Mouse (Mus musculus) lung, postnatal 0 days (tissue): ENCODE data around the gene Hps3. TPM values are rescaled to one million over a fixed set of nuclear protein-coding genes. Genes with fewer than 3 reads are reported as not detected.
A peak's percentile ranks its signal among the peaks of the same experiment; 100 is the strongest.
"Not testable (repeated sequence)": the region's sequence is repeated elsewhere in the genome, so short reads cannot be mapped to it uniquely, and the experiment has no call there.

Experiments
- ATAC-seq: fragments of 200-750 bp; cut with Nextera tagmentation; 2 replicates; pipeline ENCODE4 v1.8.0; 2017; ENCODE audit warnings: moderate library complexity
- DNase-seq: peaks from one replicate; pipeline ENCODE4 v3.0.0-alpha.2; 2016; ENCODE audit warnings: low spot score
- H3K27ac ChIP-seq: fragments of 300-500 bp; sonication (generic); 2 replicates; pipeline ENCODE4 v1.5.1; 2014; ENCODE audit warnings: antibody characterized with exemption, mild to moderate bottlenecking, low read length, mixed read lengths
- H3K27me3 ChIP-seq: fragments of 300-500 bp; sonication (generic); replicated peaks from 2 replicates; pipeline ENCODE4 v1.6.1; 2014; ENCODE audit warnings: low read length, mixed read lengths; ENCODE audit not compliant: insufficient read depth
- H3K36me3 ChIP-seq: fragments of 300-500 bp; sonication (generic); 2 replicates; pipeline ENCODE4 v1.6.1; 2014; ENCODE audit warnings: low read length, mixed read lengths; ENCODE audit not compliant: insufficient read depth
- H3K4me1 ChIP-seq: fragments of 300-500 bp; sonication (generic); 2 replicates; pipeline ENCODE4 v1.6.1; 2014; ENCODE audit warnings: antibody characterized with exemption, low read depth, low read length, mixed read lengths; ENCODE audit not compliant: insufficient read depth
- H3K4me2 ChIP-seq: fragments of 300-500 bp; sonication (generic); replicated peaks from 2 replicates; pipeline ENCODE4 v1.6.1; 2014; ENCODE audit warnings: low read depth, mild to moderate bottlenecking, low read length, moderate library complexity, mixed read lengths
- H3K4me3 ChIP-seq: fragments of 300-500 bp; sonication (generic); 2 replicates; pipeline ENCODE4 v1.5.1; 2014; ENCODE audit warnings: low read depth, low read length
- H3K9ac ChIP-seq: fragments of 300-500 bp; sonication (generic); replicated peaks from 2 replicates; pipeline ENCODE4 v1.6.1; 2014; ENCODE audit warnings: low read depth, mild to moderate bottlenecking
- H3K9me3 ChIP-seq: fragments of 300-500 bp; sonication (generic); 2 replicates; pipeline ENCODE4 v1.6.1; 2016; ENCODE audit warnings: low read length, mixed read lengths
- CTCF ChIP-seq: IDR thresholded peaks from 2 replicates; pipeline ENCODE4 v1.5.1; 2016; ENCODE audit warnings: antibody characterized with exemption, mild to moderate bottlenecking
- EP300 ChIP-seq: IDR thresholded peaks from 2 replicates; pipeline ENCODE4 v1.6.1; 2016; ENCODE audit warnings: antibody characterized with exemption, mild to moderate bottlenecking, control low read depth
- WGBS: fragments of 180-500 bp; shearing (Covaris S2); extraction: QIAGEN DNeasy Blood & Tissue Kit; methylation state at CpG from one replicate; pipeline ENCODE4 v1.1.7; 2014; 5-methylcytosine and 5-hydroxymethylcytosine counted together
- polyA plus RNA-seq: library from polyadenylated mRNA; unstranded; fragments of >200 nt; fragmentation: Nextera tagmentation; extraction: Ambion mirVana; gene quantifications from 2 replicates; pipeline ENCODE4 v1.2.1, GENCODE M21; 2015

The Hps3 gene
- polyA plus RNA-seq, result 10.1 and 10.8 TPM in 2 replicates

DNA sequence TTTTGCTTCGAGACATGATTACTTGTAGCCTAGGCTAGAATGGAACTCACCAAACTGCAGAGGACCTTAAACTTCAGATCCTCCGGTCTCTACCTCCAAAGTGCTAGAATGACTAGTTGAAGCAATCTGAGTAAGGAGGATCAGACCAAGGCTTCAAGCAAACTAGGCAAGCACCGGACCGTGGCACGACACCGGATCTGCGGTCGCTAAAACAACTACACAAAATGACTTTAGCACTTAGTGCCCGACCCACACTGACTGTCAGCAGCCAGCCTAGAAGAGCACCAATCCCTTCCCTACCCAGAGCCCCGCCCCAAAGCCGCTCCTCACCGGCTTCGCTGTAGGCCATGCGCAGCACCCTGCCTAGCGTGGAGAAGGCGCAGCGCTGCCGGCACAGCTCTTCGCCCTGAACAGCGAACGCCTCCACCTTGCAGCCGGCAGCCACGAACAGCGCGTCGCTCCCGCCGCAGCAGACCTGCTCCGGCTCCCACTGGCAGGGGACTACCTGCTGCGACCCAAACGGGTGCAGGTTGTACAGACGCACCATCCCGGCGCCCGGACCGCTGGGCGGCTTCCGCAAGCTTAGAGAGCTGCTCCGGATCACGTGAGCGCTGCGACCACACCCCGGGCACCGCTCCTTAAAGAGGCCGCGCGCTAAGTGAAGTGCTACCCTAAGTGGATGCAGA lies at the start of gene Hps3:
Gene Hps3, minus strand, starts transcription at position 597 of the 686 bp plus-strand sequence.
- no peaks in the 10 kb centered on the region for H3K36me3 ChIP-seq
- no peak for TF ChIP-seq EP300
- no peak; the same call in 1 of the 2 replicates for TF ChIP-seq CTCF
- WGBS, result 0% methylated on average over 41 of the region's 47 CpGs
- H3K9me3 ChIP-seq, result no peaks in the 10 kb centered on the region
- peak within 1 kb of the TSS; percentile 79 for H3K4me3 ChIP-seq
- no peaks in the 10 kb centered on the region for H3K27me3 ChIP-seq
- peaks cover 3% of the 10 kb centered on the region; the same call in 1 of the 2 replicates for H3K4me1 ChIP-seq
- peak within 1 kb of the TSS; percentile 68 for H3K4me2 ChIP-seq
- peak; percentile 93 for DNase-seq
- peak within 1 kb of the TSS; percentile 45; the same call in 1 of the 2 replicates for H3K9ac ChIP-seq
- peak within 1 kb of the TSS; percentile 77 for H3K27ac ChIP-seq
- peak; percentile 99 for ATAC-seq

DNA sequence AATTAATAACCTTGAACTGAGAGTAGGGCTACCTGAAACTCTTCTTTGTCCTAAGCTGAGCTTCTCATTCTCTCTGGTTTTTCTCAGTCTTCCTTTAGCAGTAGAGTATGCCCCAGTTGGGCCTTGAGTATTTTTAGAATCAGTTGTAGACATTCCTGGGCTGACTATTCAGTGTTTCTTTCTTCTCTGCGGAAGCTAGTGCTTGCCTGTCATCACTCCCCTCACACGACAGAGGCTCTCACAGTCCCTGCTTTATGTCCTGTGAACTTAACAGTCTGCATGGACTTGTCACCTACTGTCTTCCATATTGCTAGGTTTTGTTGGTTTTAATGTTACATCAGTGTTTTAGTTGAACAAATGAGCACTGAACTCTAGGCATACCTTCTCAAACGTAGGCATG lies 47.0 kb upstream of the Hps3 start:
- DNase-seq (no peak), ATAC-seq (no peak)
- Histone ChIP-seq H3K4me1 (no peaks in the 10 kb centered on the region), H3K4me3 (no peak overlapping the region), H3K27me3 (no peaks in the 10 kb centered on the region), H3K27ac (no peak overlapping the region), H3K9me3 (no peaks in the 10 kb centered on the region), H3K36me3 (peaks cover 14% of the 10 kb centered on the region; the same call in 1 of the 2 replicates), H3K9ac (no peak overlapping the region), H3K4me2 (no peak overlapping the region)
- TF ChIP-seq CTCF, result no peak
- TF ChIP-seq EP300, result no peak
- WGBS, result 60% methylated on average over 3 of the region's 3 CpGs

DNA sequence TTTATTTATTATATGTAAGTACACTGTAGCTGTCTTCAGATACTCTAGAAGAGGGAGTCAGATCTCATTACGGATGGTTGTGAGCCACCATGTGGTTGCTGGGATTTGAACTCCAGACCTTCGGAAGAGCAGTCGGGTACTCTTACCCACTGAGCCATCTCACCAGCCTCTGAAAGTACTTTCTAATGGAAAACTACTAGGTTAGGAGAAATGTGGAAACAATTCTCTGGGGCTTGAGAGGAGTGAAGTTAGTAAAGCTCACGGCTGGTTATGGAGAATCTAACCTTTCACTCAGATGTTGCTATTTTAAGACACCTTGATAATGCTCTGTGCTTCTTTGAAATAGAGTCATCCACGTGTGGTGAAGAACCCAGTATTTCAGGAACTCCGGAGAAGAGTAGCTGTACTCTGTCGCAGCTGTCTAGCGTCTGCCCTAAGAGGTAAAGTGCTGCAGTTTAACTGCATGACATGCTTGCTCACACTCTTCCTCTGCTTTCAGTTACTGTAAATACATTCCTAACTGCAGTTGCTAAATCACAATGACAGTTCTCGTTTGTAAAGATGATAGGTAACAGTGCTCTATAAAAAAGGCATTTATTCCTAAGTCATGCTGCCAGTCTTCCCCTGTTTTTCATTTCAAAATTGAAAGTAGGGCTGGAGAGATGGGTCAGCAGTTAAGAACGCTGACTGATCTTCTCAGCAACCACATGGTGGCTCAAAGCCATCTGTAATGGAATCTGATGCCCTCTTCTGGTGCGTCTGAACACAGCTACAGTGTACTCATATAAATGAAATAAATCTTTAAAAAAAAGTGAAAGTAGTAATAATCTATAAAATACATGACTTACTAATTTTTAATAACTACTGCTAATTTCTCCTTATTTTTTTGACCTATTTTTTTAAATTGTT lies 41.3 kb upstream of the Hps3 start:
- no peaks in the 10 kb centered on the region for H3K9me3 ChIP-seq
- no peak overlapping the region for H3K9ac ChIP-seq
- TF ChIP-seq CTCF, result peak; percentile 64
- no peak for TF ChIP-seq EP300
- no peak overlapping the region for H3K27ac ChIP-seq
- H3K4me3 ChIP-seq, result no peak overlapping the region
- H3K4me1 ChIP-seq, result no peaks in the 10 kb centered on the region
- no peak overlapping the region for H3K4me2 ChIP-seq
- no peaks in the 10 kb centered on the region for H3K27me3 ChIP-seq
- DNase-seq, result peak; percentile 28
- peaks cover 4% of the 10 kb centered on the region; the same call in 1 of the 2 replicates for H3K36me3 ChIP-seq
- no peak for ATAC-seq
- WGBS, result 83% methylated on average over 11 of the region's 11 CpGs

DNA sequence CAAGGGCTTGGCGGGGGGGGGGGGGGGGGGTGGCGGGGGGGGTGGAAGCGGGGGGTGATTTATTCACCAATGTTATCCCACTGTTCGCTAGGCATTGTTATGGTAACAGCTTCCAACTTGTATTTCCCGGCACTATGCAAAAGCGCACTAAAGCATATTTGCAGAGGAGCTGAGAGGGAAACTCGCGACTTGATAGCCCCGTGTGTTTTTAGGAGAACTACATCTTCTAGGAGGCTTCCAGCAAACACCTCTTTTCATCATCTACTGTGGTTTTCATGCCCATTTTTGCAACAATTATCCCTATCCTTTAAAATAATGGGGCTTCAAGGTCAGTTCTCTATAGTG lies 23.1 kb upstream of the Hps3 start:
- TF ChIP-seq EP300 (no peak), CTCF (no peak)
- H3K27ac ChIP-seq, result no peak overlapping the region
- H3K27me3 ChIP-seq, result no peaks in the 10 kb centered on the region
- no peaks in the 10 kb centered on the region; the same call in 1 of the 2 replicates for H3K4me1 ChIP-seq
- H3K4me3 ChIP-seq, result peak overlapping the region; percentile 80
- H3K4me2 ChIP-seq, result peak overlapping the region; percentile 67
- peak overlapping the region; percentile 34; the same call in 1 of the 2 replicates for H3K9ac ChIP-seq
- no peaks in the 10 kb centered on the region for H3K9me3 ChIP-seq
- H3K36me3 ChIP-seq, result 0 out of 2 replicates have a peak, but pooled peaks cover 3% of the 10 kb centered on the region
- ATAC-seq, result no peak
- DNase-seq, result peak; percentile 43
- 0% methylated on average over 6 of the region's 9 CpGs for WGBS

DNA sequence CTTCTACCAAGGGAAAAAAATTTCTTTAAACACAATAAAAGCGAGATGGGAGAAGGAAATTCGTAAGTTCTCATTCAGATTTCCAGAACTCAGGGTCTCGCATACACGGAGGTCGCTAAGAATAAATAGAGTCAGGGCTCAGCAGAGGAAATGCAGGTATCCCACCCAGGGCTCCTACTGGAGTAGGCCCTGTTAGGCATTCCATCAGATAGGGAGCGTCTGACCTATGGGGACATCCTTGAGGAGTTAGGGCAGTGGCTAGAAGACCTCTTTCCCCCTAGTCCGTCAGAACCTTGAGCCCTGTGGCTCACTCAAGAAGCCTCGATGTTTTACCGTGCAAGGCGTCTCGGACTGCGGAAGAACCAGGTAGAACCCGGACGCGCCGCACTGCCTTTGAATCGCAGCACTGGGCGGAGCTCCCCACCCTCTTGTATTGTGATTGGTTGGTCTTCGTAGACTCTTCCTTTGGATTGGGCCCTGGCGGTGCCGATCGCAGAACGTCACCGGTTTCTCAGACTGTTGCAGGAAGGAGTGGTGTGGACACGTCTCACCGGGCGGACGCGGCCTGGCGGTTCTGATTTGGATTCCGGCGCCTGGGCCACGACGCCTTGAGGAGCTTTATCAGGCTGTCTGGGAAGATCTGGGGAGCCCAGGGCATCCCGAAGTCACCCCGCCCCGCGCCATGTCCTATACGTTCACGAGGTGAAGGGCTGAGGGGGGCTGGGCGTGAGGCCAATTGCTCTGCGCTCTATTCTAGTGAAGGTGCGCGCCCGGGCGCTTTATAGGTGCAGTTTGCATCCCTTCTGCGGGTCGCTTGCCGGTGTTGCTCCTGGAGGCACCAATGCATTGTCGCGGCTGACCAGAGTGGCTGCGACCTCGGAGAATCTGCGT lies 22.4 kb upstream of the Hps3 start, which contains the start of gene Hltf:
Gene Hltf, plus strand, starts transcription at position 506 of the 891 bp plus-strand sequence.
- Histone ChIP-seq H3K27ac (peak within 1 kb of the TSS; percentile 82), H3K4me1 (no peaks in the 10 kb centered on the region; the same call in 1 of the 2 replicates), H3K9ac (peak within 1 kb of the TSS; percentile 60), H3K27me3 (no peaks in the 10 kb centered on the region), H3K4me3 (peak within 1 kb of the TSS; percentile 80), H3K4me2 (peak within 1 kb of the TSS; percentile 67), H3K36me3 (0 out of 2 replicates have a peak, but pooled peaks cover 3% of the 10 kb centered on the region), H3K9me3 (no peaks in the 10 kb centered on the region)
- ATAC-seq (peak; percentile 100), DNase-seq (peak; percentile 97)
- no peak for TF ChIP-seq CTCF
- peak; percentile 46; the same call in 1 of the 2 replicates for TF ChIP-seq EP300
- 1% methylated on average over 49 of the region's 54 CpGs for WGBS

DNA sequence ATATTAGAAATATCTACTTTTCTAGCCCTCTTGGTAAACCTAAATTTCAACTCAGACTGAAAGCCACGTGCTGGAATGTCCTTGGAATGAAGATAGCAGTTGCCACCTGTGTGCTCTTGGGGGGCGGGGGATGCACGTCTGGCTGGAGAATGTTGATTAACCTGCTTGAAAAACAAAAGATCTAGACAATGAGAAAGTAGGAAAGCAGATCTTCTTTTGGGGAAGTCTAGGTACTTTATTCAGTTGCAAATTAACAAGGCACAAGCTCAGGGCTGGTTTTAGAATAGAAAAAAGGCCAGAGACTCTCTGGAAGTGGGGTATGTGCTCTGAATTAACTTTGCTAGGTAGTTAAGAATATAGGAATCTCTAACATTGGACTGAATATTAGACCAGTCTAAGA lies 9.6 kb upstream of the Hps3 start:
- H3K9me3 ChIP-seq, H3K4me3 ChIP-seq, H3K9ac ChIP-seq, H3K27ac ChIP-seq, H3K4me2 ChIP-seq, DNase-seq, H3K27me3 ChIP-seq, H3K36me3 ChIP-seq, H3K4me1 ChIP-seq, ATAC-seq: not testable (repeated sequence)
- WGBS, result 46% methylated on average over 3 of the region's 3 CpGs

DNA sequence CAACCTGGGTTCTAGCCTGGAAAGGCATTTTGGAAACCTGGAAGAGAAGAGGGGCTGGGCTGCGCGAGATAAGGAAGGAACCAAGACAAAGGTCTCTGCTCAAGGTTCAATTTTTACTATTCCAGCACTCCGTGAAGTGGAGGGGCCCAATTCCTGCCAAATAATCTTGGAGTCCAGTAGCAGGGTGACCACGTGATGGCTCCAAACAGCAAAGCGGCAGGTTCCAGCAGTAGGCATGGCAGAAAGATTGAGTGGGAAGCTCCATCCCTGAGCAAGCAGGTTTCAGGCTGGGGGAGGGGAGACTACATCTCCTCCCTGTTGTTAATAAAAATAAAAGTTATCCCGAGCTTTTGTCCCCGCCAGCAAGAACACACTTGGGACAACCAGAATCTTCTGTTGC lies 6.3 kb upstream of the Hps3 start:
- WGBS, result 91% methylated on average over 7 of the region's 7 CpGs
- not testable (repeated sequence) for H3K4me1 ChIP-seq, H3K36me3 ChIP-seq, H3K4me3 ChIP-seq, DNase-seq, ATAC-seq, H3K27me3 ChIP-seq, H3K4me2 ChIP-seq, H3K9ac ChIP-seq, H3K9me3 ChIP-seq, H3K27ac ChIP-seq
